Mouse (Mus musculus) ovary, adult 18-20 months (tissue): Measurements from ENCODE around the gene Ubap1.

Experiments used
- DNase-seq: peaks from one replicate; pipeline ENCODE4 v3.0.0; 2022; ENCODE audit warnings: low spot score, mixed read lengths

The Ubap1 gene

DNA sequence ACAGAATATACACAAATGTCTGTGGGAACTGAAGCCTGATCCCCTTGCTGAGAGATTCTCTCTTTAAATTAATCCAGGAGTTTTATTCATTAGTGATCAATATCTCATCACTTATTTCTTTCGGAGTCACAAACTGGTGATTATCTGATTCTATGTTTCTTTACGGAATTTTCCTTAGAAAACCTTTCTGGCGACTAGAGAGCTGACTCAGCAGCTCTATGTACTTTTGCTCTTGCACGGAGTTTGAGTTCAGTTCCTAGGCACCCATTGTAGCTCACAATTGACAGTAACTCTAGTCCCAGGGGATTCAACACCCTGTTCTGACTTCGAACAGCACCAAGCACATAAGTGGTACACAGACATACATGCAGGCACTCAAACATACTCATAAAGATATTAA lies 90.1 kb downstream of the Ubap1 start:
- DNase-seq: no peak
